Mouse (Mus musculus): Measurements from ENCODE around the gene Prl2c5. TPM values are rescaled to one million over a fixed set of nuclear protein-coding genes. Genes with fewer than 3 reads are reported as not detected.
A peak's percentile ranks its signal among the peaks of the same experiment; 100 is the strongest.
"Not testable (repeated sequence)": the region's sequence is repeated elsewhere in the genome, so short reads cannot be mapped to it uniquely, and the experiment has no call there.

Gene Prl2c5
- not detected in 2 replicates for total RNA-seq (2017)

DNA sequence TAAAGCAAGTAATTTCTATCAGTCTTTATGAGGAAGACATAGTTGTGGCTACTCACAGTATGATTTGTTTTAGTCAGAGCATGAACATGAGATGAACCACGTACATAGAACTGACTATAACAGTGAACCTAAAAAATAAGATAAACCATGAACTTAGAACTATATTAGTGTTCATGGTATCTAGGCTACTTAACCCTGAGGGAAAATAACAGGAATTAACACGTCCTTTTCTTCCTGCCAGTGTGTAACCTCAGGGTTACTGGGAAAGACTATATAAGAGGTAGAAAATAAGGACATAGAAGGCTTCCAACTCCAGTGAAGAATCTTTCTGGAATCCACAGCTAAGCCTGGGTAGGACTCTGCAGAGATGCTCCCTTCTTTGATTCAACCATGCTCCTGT is at the start of gene Prl2c5:
Gene Prl2c5, plus strand, starts transcription at position 301 of the 400 bp plus-strand sequence.
- not testable (repeated sequence) for ATAC-seq (replicated peaks; ENCODE audit: low read depth, poor library complexity, severe bottlenecking)

DNA sequence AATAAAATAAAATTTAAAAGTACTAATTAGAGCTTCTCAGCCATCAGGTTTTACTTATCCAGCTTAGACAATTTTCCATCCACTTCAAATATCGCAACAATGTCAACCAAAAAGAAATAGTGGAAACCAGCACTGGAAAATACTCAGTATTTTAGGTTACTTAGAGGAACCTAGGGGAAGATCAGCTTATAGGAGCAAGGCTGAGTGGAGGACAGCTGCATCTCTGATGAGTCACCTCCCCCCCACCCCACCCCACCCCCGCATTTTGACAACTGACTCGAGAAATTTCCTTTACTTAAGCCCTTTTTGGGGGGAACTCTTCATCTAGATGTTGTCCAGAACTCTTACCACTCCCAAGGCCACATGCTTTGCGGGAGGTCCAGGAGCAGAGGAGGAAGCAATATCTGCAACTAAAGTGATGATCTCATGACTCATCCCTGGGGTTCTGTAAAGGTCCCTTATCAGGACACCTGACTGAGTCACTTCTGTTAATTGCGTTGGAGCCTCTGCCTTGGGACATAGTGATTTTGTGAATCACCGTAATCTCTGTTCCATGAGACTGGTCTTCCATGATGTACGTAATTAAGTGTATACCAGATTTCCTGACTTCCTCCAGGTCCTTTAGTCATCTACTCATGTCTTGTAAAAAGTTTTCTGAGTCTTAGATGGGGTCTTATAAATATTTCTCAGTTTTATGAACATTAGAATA is 19.6 kb upstream of the Prl2c5 start:
- ATAC-seq (replicated peaks; ENCODE audit: low read depth, poor library complexity, severe bottlenecking) = not testable (repeated sequence)

DNA sequence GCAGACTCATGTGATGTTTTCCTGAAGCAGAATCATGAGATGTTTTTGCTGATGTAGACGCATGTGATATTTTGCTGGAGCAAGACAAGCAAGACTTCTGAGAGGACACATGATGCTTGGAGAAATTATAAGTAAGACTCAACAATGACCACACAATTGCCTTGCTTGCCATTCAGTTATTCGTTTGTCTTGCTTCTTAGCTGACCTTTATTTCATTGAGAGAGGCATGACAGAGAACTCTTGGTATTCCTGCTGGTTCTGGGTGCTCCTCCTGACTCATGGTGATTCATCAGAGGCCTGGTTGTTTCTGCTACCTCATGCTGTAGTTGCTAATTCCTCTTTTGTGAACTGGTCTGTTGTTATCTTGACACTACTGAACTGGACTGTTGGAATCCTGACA is 13.9 kb upstream of the Prl2c5 start:
- ATAC-seq (replicated peaks; ENCODE audit: low read depth, poor library complexity, severe bottlenecking) = not testable (repeated sequence)

DNA sequence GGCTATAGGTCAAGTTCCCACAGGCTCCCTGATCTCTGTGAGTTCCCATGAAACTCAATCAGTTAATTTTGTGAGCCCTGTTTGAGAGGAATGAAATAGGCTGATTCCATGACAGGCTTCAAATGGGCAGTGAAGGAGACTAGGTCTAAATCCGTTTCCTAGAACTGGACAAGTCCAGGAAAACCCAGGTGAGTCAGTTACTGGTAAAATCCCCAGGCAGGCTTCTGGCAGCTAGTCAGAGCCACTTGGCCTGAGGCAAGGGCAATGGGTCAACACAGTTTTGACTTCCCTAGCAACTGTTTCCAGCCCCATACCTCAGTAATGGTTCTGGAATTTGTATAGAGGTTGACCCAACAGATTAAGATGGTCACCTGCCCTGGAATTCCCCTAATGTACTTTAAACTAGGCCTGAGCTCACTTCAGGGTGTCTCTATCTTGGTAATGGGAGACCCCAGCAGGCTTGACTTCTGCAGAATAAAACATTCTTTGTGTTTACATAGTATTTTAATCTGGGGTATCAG is 8.8 kb upstream of the Prl2c5 start:
- not testable (repeated sequence) for ATAC-seq (replicated peaks; ENCODE audit: low read depth, poor library complexity, severe bottlenecking)

DNA sequence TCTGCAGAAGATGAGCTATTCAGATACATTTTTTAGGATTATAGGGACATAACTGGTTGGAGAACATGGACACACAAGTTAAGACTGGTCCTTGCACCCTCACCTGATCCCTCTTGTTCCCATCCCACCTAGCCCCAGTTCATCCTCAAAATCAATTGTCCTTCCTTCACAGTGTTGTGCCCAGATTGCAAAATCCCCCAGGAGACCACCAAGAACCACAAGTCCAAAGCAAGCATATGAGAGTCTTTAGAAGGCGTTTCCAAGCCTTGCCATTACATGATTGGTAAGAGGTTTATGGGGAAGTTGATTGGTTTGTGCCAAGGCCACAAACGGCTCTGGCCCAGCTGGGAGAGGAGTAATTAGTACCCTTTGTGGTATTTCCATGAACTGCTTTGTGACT is 6.8 kb upstream of the Prl2c5 start:
- ATAC-seq (replicated peaks; ENCODE audit: low read depth, poor library complexity, severe bottlenecking) = not testable (repeated sequence)

DNA sequence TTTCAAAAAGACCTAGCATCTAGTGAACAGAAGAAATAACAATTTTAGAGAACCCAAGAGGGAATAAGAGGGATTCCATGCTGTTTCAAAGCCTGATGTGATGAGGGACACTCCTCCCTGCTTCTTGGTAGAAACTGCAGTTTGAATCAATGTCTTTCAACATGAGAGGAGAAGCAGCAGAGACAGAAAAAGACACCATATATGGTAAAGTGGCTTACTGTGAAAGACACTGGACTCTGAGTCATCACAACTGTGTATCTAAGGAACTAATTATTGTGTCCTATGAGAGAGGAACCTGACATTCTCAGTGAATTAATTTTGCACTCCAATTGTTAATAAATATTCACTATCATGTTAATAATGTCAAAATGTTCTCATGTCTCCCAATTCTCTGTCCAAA is 28.7 kb downstream of the Prl2c5 start:
- ATAC-seq (replicated peaks; ENCODE audit: low read depth, poor library complexity, severe bottlenecking) = not testable (repeated sequence)

DNA sequence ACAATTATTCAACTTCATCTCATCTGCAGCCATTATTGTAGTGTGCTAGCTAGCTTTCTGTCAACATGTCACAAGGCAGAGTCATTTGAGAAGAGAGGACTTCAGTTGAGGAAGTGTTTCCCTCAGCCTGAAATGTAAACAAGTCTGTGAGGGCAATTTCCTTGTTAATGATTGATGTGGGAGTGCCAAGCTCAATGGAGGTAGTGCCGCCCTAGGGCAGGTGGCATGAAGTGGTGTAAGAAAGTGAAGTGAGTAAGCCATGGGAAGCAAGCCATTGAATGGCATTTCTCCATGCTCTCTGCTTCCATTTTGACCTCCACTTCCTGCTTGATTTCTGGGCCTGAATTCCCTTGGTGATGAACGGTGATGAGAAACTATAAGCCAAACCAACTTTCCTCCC is 33.8 kb downstream of the Prl2c5 start:
- not testable (repeated sequence) for ATAC-seq (replicated peaks; ENCODE audit: low read depth, poor library complexity, severe bottlenecking)

DNA sequence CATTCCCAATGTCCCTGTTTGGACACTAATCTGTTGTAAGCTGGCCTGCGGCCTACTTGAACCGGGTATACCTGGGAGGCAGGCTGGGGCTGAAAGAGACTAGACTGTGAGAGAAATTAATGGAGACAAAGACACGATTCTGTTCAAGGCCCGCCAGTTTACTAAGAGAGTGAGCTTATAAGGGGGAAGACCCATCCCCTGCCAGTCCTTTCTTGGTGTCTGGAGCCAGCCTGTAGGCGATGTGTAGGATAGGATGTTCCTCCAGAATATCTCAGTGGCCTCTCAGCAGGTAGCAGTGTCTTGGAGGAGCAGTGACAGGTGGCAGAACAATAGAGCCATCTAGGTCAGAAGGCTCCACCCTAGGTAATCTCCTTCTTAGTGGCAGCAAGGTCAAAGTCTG is 37.7 kb downstream of the Prl2c5 start:
- ATAC-seq (replicated peaks; ENCODE audit: low read depth, poor library complexity, severe bottlenecking) = not testable (repeated sequence)

DNA sequence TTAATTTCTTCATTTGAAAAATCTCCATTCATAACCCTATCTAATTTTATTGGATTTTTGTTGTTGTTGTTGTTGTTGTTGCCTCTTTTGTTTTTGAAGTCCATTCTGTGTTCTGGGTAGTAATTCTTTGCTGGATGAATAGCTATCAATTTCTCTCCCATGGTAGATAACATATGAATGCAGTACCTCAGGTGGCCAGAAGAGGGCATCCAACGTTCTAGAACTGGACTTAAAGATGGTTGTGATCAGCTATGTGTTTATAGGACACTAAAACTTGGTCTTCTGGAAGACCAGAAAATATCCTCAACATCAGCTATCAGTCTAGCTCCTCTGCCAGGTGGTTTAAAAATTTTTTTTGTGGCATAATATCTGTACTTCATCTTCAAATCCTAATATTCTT is 54.9 kb downstream of the Prl2c5 start:
- ATAC-seq (replicated peaks; ENCODE audit: low read depth, poor library complexity, severe bottlenecking) = peak; percentile 88

Other genes starting within 250 kb of the Prl2c5 start
- not detected in 2 replicates for gene Prl2c2, start 177.3 kb upstream of the Prl2c5 start, total RNA-seq (2017)
- 0.39 and 0.73 TPM in 2 replicates for gene Gpr137b, start 211.3 kb downstream of the Prl2c5 start, total RNA-seq (2017)